Mouse (Mus musculus) embryonic fibroblast, embryonic 13.5 days (primary cell): ENCODE data around the gene Zbtb40.

Source experiments
- CTCF ChIP-seq: IDR thresholded peaks from 2 replicates; pipeline ENCODE4 v1.5.1; 2011; ENCODE audit warnings: mild to moderate bottlenecking, control low read depth, low read length, moderate library complexity, borderline replicate concordance; ENCODE audit not compliant: insufficient read depth
- POLR2A ChIP-seq: IDR thresholded peaks from 2 replicates; pipeline ENCODE4 v1.6.1; 2011; ENCODE audit warnings: low read depth, mild to moderate bottlenecking, control low read depth, low read length, moderate library complexity

- TF ChIP-seq CTCF, result no peak
- no peak for TF ChIP-seq POLR2A
These were observed 5.2 kb upstream of the Zbtb40 start for GRCm38 (mm10) chr4:137053810-137054209.
